In genomic region chr9:113553911-113554310, GRCm38 (mm10) we compare ENCODE assay signal across 25 mouse cellular contexts.
"Had no signal": no experiment of that assay in that cellular context is flagged by ENCODE, and none has a peak within 500 bp of the region (broad histone marks: within the 10 kb centered on the region; RNA-seq: fewer than 3 reads in every experiment).

No protein-coding gene starts in this region.

- H3K9me3 ChIP-seq: heart, embryonic 10.5 days; heart, embryonic 12.5 days; hindbrain, embryonic 13.5 days; hindbrain, embryonic 15.5 days; kidney, embryonic 15.5 days; limb, embryonic 13.5 days; limb, embryonic 15.5 days; liver, embryonic 12.5 days had no signal

- DNase-seq: gastrocnemius, postnatal 14 days; gastrocnemius, postnatal 36 days; heart, adult 18-20 months; heart, postnatal 10 days; heart, postnatal 36 days; kidney, adult 11 months; kidney, adult 2 months; kidney, adult 9 months; kidney, postnatal 14 days; kidney, postnatal 36 days; layer of hippocampus, adult 9-11 months; layer of hippocampus, postnatal 36 days had no signal

- H3K27ac ChIP-seq: heart, embryonic 10.5 days; hindbrain, embryonic 13.5 days; hindbrain, embryonic 15.5 days; hindbrain, postnatal 0 days; kidney, embryonic 15.5 days; kidney, postnatal 0 days; left cerebral cortex, adult 2 months; limb, embryonic 13.5 days; limb, embryonic 15.5 days; liver, embryonic 12.5 days; liver, embryonic 14.5 days had no signal

- H3K4me2 ChIP-seq: heart, embryonic 12.5 days; hindbrain, embryonic 13.5 days; hindbrain, embryonic 15.5 days; kidney, embryonic 15.5 days; limb, embryonic 13.5 days; limb, embryonic 15.5 days; liver, embryonic 12.5 days had no signal

- H3K36me3 ChIP-seq: heart, embryonic 10.5 days; heart, embryonic 12.5 days; hindbrain, embryonic 13.5 days; hindbrain, embryonic 15.5 days; kidney, embryonic 15.5 days; limb, embryonic 13.5 days; limb, embryonic 15.5 days; liver, embryonic 12.5 days had no signal

- H3K27me3 ChIP-seq: heart, embryonic 12.5 days; hindbrain, embryonic 13.5 days; hindbrain, embryonic 15.5 days; kidney, embryonic 15.5 days; limb, embryonic 13.5 days; limb, embryonic 15.5 days; liver, embryonic 12.5 days had no signal

- H3K9ac ChIP-seq: heart, embryonic 12.5 days; hindbrain, embryonic 13.5 days; hindbrain, embryonic 15.5 days; kidney, embryonic 15.5 days; limb, embryonic 13.5 days; limb, embryonic 15.5 days; liver, embryonic 12.5 days; liver, embryonic 14.5 days had no signal

- ATAC-seq: hindbrain, postnatal 0 days; intestine, embryonic 16.5 days; liver, embryonic 12.5 days had no signal

- H3K4me1 ChIP-seq: heart, embryonic 10.5 days; heart, embryonic 12.5 days; hindbrain, embryonic 13.5 days; hindbrain, embryonic 15.5 days; kidney, embryonic 15.5 days; limb, embryonic 13.5 days; limb, embryonic 15.5 days; liver, embryonic 12.5 days had no signal

- H3K4me3 ChIP-seq: heart, embryonic 10.5 days; heart, embryonic 12.5 days; hindbrain, embryonic 13.5 days; hindbrain, embryonic 15.5 days; kidney, embryonic 15.5 days; left cerebral cortex, adult 2 months; limb, embryonic 13.5 days; limb, embryonic 15.5 days; liver, embryonic 12.5 days had no signal
